Mouse (Mus musculus): Measurements from ENCODE around the gene Zswim5. TPM values are rescaled to one million over a fixed set of nuclear protein-coding genes. Genes with fewer than 3 reads are reported as not detected.

Zswim5 gene
- polyA plus RNA-seq, 1 experiment, result not detected

DNA sequence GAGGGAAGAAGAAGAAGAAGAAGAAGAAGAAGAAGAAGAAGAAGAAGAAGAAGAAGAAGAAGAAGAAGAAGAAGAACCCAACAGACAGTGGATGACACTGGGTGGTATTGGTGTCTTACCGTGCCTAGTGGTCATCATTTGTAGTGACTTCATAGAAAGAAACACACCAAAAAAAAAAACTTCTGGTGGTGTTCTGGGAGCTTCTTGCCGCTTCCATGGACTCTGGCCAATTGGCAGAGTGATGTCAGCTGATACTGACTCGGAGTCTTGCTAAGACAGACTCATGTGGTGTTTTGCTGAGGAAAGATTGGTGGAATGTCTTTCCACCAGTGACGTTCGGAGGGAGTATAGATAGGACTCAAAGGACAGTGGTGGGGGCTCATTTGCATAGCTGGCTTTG, 133.1 kb downstream of the Zswim5 start:
- no peak overlapping the region for H3K4me3 ChIP-seq (ENCODE audit: insufficient read depth, low read depth, low read length)
- H3K4me1 ChIP-seq (ENCODE audit: control insufficient read depth, insufficient read depth, low read length), result no peaks in the 10 kb centered on the region
- TF ChIP-seq CTCF (IDR thresholded peaks at IDR 0.05; ENCODE audit: insufficient read depth, low read depth, low read length) (no peak), POLR2A (IDR thresholded peaks at IDR 0.05; ENCODE audit: insufficient read depth, low read depth, low read length) (no peak)
- H3K27ac ChIP-seq (ENCODE audit: insufficient read depth, low read depth, low read length), result no peak overlapping the region
- 82% methylated on average over 5 of the region's 5 CpGs for WGBS

- H3K4me1 ChIP-seq (ENCODE audit: control insufficient read depth, insufficient read depth, low read length), result no peaks in the 10 kb centered on the region
- no peak overlapping the region for H3K27ac ChIP-seq (ENCODE audit: insufficient read depth, low read depth, low read length)
- no peak overlapping the region for H3K4me3 ChIP-seq (ENCODE audit: insufficient read depth, low read depth, low read length)
- no peak for TF ChIP-seq POLR2A (IDR thresholded peaks at IDR 0.05; ENCODE audit: insufficient read depth, low read depth, low read length)
- WGBS, result 63% methylated on average over 6 of the region's 6 CpGs
Observed at GRCm38 (mm10) chr4:117013596-117013995, 136.4 kb downstream of the Zswim5 start.

DNA sequence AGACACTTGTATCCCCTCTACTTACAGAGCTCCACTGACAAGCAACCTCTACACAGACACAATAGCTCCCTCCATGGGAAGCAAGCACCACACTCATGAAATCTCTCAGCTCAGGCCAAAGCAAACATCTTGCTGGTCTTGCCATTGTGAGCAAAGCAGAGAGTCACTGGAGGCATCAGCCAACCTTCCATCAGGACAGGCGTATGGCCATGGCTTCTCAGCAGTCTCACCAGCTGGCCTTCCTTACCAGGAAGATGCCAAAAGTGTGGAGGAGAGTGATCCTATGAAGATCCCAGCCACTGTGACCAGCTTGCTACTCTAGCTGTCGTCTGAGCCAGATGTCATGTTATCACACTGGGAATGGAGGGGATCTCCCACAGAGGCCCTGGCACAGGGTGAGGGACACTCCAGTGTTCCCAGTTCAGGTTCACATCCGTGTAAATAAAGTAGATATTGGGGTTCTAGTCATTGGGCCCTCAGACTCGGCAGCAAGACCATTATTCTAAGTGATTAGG, 137.8 kb downstream of the Zswim5 start:
- H3K27ac ChIP-seq (ENCODE audit: insufficient read depth, low read depth, low read length), result no peak overlapping the region
- 61% methylated on average over 4 of the region's 4 CpGs for WGBS
- TF ChIP-seq POLR2A (IDR thresholded peaks at IDR 0.05; ENCODE audit: insufficient read depth, low read depth, low read length) (no peak), CTCF (IDR thresholded peaks at IDR 0.05; ENCODE audit: insufficient read depth, low read depth, low read length) (no peak)
- no peak overlapping the region for H3K4me3 ChIP-seq (ENCODE audit: insufficient read depth, low read depth, low read length)
- no peaks in the 10 kb centered on the region for H3K4me1 ChIP-seq (ENCODE audit: control insufficient read depth, insufficient read depth, low read length)

DNA sequence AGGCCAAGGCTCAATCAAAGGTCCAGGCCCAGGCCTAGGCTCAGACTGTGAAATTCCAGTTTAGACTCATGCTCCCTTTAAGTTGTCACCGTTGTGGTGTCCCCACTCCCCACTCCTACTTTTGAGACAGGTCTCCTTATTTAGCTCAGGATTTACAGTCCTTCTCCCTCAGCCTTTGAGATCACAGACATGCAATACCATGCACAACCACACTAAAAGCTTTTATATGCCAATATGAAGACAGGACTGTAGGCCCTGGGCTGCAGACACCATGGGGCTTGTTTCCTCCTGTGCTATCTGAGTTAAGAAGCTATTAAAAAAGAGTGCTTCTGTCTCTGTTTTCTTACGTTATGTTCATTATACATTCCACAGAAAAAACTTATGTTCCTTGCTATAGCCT, 140.6 kb downstream of the Zswim5 start:
- no peak overlapping the region for H3K27ac ChIP-seq (ENCODE audit: insufficient read depth, low read depth, low read length)
- 86% methylated on average over 2 of the region's 2 CpGs for WGBS
- H3K4me1 ChIP-seq (ENCODE audit: control insufficient read depth, insufficient read depth, low read length), result no peaks in the 10 kb centered on the region
- no peak for TF ChIP-seq POLR2A (IDR thresholded peaks at IDR 0.05; ENCODE audit: insufficient read depth, low read depth, low read length)
- no peak for TF ChIP-seq CTCF (IDR thresholded peaks at IDR 0.05; ENCODE audit: insufficient read depth, low read depth, low read length)
- no peak overlapping the region for H3K4me3 ChIP-seq (ENCODE audit: insufficient read depth, low read depth, low read length)

GRCm38 (mm10) chr4:117018327-117018726, 141.2 kb downstream of the Zswim5 start:
- Histone ChIP-seq H3K27ac (ENCODE audit: insufficient read depth, low read depth, low read length) (no peak overlapping the region), H3K4me1 (ENCODE audit: control insufficient read depth, insufficient read depth, low read length) (no peaks in the 10 kb centered on the region), H3K4me3 (ENCODE audit: insufficient read depth, low read depth, low read length) (no peak overlapping the region)
- 70% methylated on average over 7 of the region's 7 CpGs for WGBS
- TF ChIP-seq POLR2A (IDR thresholded peaks at IDR 0.05; ENCODE audit: insufficient read depth, low read depth, low read length), result no peak
- no peak for TF ChIP-seq CTCF (IDR thresholded peaks at IDR 0.05; ENCODE audit: insufficient read depth, low read depth, low read length)

- Histone ChIP-seq H3K4me3 (ENCODE audit: insufficient read depth, low read depth, low read length) (peak within 1 kb of the TSS; percentile 98), H3K4me1 (ENCODE audit: control insufficient read depth, insufficient read depth, low read length) (no peaks in the 10 kb centered on the region), H3K27ac (ENCODE audit: insufficient read depth, low read depth, low read length) (no peak within 1 kb of the TSS)
- under 1% methylated on average over 61 of the region's 61 CpGs for WGBS
- TF ChIP-seq POLR2A (IDR thresholded peaks at IDR 0.05; ENCODE audit: insufficient read depth, low read depth, low read length), result peak; percentile 91
- no peak for TF ChIP-seq CTCF (IDR thresholded peaks at IDR 0.05; ENCODE audit: insufficient read depth, low read depth, low read length)
Observed at GRCm38 (mm10) chr4:117019206-117020134, 142.3 kb downstream of the Zswim5 start, which contains the start of gene Eif2b3. Gene Eif2b3 (plus strand): TSS chr4:117019402.

DNA sequence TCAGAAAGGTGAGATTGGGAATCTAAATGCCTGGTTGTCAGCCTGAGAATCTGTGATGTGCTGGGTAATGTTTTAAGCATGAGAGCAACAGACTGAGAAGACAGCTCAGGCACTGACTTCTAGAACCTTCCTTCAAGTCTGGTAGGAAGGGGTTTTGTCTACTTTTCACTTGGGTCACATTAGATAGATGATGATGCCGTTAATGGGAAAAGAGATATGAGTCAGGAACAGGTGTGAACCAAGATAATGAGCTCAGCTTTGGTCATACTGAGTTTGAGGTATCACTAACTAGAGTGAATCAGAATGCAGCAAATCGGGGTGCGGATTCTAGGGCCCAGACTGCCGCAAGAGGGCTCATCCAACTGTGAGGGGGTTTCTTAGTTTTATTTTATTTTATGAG, 146.3 kb downstream of the Zswim5 start:
- Histone ChIP-seq H3K4me1 (ENCODE audit: control insufficient read depth, insufficient read depth, low read length) (no peaks in the 10 kb centered on the region), H3K27ac (ENCODE audit: insufficient read depth, low read depth, low read length) (no peak overlapping the region), H3K4me3 (ENCODE audit: insufficient read depth, low read depth, low read length) (no peak overlapping the region)
- WGBS, result 98% methylated on average over 4 of the region's 4 CpGs
- TF ChIP-seq CTCF (IDR thresholded peaks at IDR 0.05; ENCODE audit: insufficient read depth, low read depth, low read length) (no peak), POLR2A (IDR thresholded peaks at IDR 0.05; ENCODE audit: insufficient read depth, low read depth, low read length) (no peak)

DNA sequence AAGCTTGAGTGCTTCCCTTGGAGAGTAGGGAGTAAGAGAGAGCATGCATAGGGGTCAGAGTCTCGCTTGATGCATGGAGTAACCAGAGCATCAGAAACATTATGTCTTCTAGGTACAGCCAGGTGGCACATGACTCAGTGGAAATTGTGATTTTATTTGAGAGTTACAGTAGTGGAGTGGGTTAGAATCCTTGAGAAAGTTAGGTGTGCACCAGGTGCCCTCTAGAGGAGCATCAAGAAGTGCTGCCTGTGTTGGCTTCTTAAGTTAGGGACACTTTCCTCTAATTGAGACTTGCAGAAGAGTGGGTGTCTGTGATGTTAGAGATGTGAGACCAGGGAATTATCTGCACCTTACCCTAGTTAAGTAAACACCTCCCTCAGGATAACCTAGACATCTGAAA, 153.9 kb downstream of the Zswim5 start:
- 97% methylated on average over 1 of the region's 1 CpGs for WGBS
- Histone ChIP-seq H3K27ac (ENCODE audit: insufficient read depth, low read depth, low read length) (no peak overlapping the region), H3K4me1 (ENCODE audit: control insufficient read depth, insufficient read depth, low read length) (no peaks in the 10 kb centered on the region), H3K4me3 (ENCODE audit: insufficient read depth, low read depth, low read length) (no peak overlapping the region)
- TF ChIP-seq CTCF (IDR thresholded peaks at IDR 0.05; ENCODE audit: insufficient read depth, low read depth, low read length) (no peak), POLR2A (IDR thresholded peaks at IDR 0.05; ENCODE audit: insufficient read depth, low read depth, low read length) (no peak)

Other genes starting within 250 kb of the Zswim5 start
- gene Nasp, start 249.4 kb upstream of the Zswim5 start, polyA plus RNA-seq (2012; ENCODE audit: insufficient read depth, insufficient read length, low replicate concordance, missing spikeins), result not detected in 2 replicates
- 1,277 TPM in 1 of 2 replicates, not detected in the other for gene Akr1a1, start 225.7 kb upstream of the Zswim5 start, polyA plus RNA-seq (2012; ENCODE audit: insufficient read depth, insufficient read length, low replicate concordance, missing spikeins)
- 633 TPM in 1 of 2 replicates, not detected in the other for gene Prdx1, start 191.8 kb upstream of the Zswim5 start, polyA plus RNA-seq (2012; ENCODE audit: insufficient read depth, insufficient read length, low replicate concordance, missing spikeins)
- gene Mmachc, start 169.0 kb upstream of the Zswim5 start, polyA plus RNA-seq (2012; ENCODE audit: insufficient read depth, insufficient read length, low replicate concordance, missing spikeins), result not detected in 2 replicates
- not detected in 2 replicates for gene Ccdc163, start 168.9 kb upstream of the Zswim5 start, polyA plus RNA-seq (2012; ENCODE audit: insufficient read depth, insufficient read length, low replicate concordance, missing spikeins)
- gene Tesk2, start 156.4 kb upstream of the Zswim5 start, polyA plus RNA-seq (2012; ENCODE audit: insufficient read depth, insufficient read length, low replicate concordance, missing spikeins), result not detected in 2 replicates
- not detected in 2 replicates for gene Toe1, start 69.7 kb upstream of the Zswim5 start, polyA plus RNA-seq (2012; ENCODE audit: insufficient read depth, insufficient read length, low replicate concordance, missing spikeins)
- not detected in 2 replicates for gene Mutyh, start 69.7 kb upstream of the Zswim5 start, polyA plus RNA-seq (2012; ENCODE audit: insufficient read depth, insufficient read length, low replicate concordance, missing spikeins)
- gene Hpdl, start 55.7 kb upstream of the Zswim5 start, polyA plus RNA-seq (2012; ENCODE audit: insufficient read depth, insufficient read length, low replicate concordance, missing spikeins), result not detected in 2 replicates
- not detected in 2 replicates for gene Urod, start 117.0 kb downstream of the Zswim5 start, polyA plus RNA-seq (2012; ENCODE audit: insufficient read depth, insufficient read length, low replicate concordance, missing spikeins)
- gene Hectd3, start 117.9 kb downstream of the Zswim5 start, polyA plus RNA-seq (2012; ENCODE audit: insufficient read depth, insufficient read length, low replicate concordance, missing spikeins), result not detected in 2 replicates
- not detected in 2 replicates for gene Eif2b3, start 142.0 kb downstream of the Zswim5 start, polyA plus RNA-seq (2012; ENCODE audit: insufficient read depth, insufficient read length, low replicate concordance, missing spikeins)
- not detected in 2 replicates for gene Ptch2, start 218.7 kb downstream of the Zswim5 start, polyA plus RNA-seq (2012; ENCODE audit: insufficient read depth, insufficient read length, low replicate concordance, missing spikeins)
- gene Btbd19, start 248.3 kb downstream of the Zswim5 start, polyA plus RNA-seq (2012; ENCODE audit: insufficient read depth, insufficient read length, low replicate concordance, missing spikeins), result not detected in 2 replicates
- not detected in 2 replicates for gene Tctex1d4, start 249.4 kb downstream of the Zswim5 start, polyA plus RNA-seq (2012; ENCODE audit: insufficient read depth, insufficient read length, low replicate concordance, missing spikeins)